Mouse (Mus musculus): ENCODE results near the gene Plagl1. TPM values are rescaled to one million over a fixed set of nuclear protein-coding genes. Genes with fewer than 3 reads are reported as not detected.
"Not testable (repeated sequence)": the region's sequence is repeated elsewhere in the genome, so short reads cannot be mapped to it uniquely, and the experiment has no call there.

Plagl1 gene
- polyA plus RNA-seq (2014; fragmentation: Nextera tagmentation; extraction: Ambion mirVana) = 136 and 141 TPM in 2 replicates

DNA sequence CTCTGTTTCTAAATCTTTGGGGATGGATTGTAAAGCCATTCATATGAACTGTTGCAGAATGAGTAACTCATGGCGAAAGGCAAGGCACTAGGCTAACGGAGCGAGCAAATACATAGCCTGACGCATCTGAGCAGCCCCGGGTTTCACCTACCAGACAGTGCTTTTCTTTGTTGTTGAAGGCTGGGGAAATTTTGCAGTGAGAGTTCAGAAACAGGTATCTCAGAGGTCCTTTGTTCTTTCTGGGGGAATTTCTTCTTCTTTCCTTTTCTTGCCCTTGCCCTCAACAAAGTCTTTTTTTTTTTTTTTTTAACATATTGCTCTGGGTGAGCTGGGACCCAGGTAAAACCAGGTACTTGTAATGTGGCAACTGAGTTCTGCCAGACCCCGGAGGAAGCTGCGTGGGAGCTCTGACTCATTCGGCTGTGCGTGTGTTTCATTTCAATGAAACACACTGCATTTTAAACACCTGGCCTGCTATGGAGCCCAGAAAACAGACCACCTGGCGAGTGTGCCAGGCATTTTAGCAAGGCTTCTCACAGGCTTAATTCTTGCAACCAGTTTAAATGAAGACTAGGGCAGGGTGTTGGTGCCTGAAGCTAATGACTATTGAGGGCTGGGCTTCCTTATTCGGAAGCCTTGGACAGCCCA, at the start of gene Plagl1:
Gene Plagl1, plus strand, starts transcription at position 484 of the 648 bp plus-strand sequence.
- peaks cover 6% of the 10 kb centered on the region; the same call in 1 of the 2 replicates for H3K4me1 ChIP-seq (ENCODE audit: control insufficient read depth, insufficient read depth, low read length)
- no peak within 1 kb of the TSS for H3K27ac ChIP-seq (replicated peaks; ENCODE audit: low read depth, low read length)
- DNase-seq (ENCODE audit: low spot score) = no peak
- H3K36me3 ChIP-seq (replicated peaks; ENCODE audit: control insufficient read depth, insufficient read depth, low read depth, low read length) = no peaks in the 10 kb centered on the region
- ATAC-seq (replicated peaks; ENCODE audit: insufficient number of reproducible peaks, low FRiP score, low TSS enrichment, low read depth) = no peak
- peak within 1 kb of the TSS; percentile 29 for H3K4me3 ChIP-seq (ENCODE audit: low read depth, low read length)
- H3K27me3 ChIP-seq (ENCODE audit: control insufficient read depth, insufficient read depth, low read length) = peaks cover 26% of the 10 kb centered on the region
- WGBS = 48% methylated on average over 11 of the region's 11 CpGs
- H3K9ac ChIP-seq (replicated peaks; ENCODE audit: low read length) = peak within 1 kb of the TSS; percentile 55
- no peaks in the 10 kb centered on the region for H3K9me3 ChIP-seq (replicated peaks; ENCODE audit: control insufficient read depth, low read length)
- H3K4me2 ChIP-seq (ENCODE audit: low read depth, low read length) = peak within 1 kb of the TSS; percentile 64

DNA sequence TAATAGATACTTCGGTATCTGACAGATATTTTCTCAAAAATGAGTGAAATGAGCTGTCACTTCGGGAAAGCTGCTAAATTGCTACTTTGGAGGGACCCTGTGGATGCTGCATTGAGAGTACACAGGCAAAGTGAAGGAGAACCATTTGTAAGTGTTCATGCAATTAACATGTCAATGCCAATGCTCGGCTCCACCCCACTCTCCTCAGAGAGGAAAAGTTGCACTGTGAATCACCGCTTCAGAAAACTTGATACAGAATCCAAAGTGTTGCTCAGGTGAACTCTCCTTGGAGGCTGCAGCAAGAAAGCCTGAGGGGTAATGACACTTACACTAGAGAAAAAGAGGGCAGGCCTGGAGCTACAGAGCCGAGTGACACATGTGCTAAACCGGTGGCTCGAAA, 46.3 kb upstream of the Plagl1 start:
- no peak for DNase-seq (ENCODE audit: low spot score)
- no peaks in the 10 kb centered on the region for H3K4me1 ChIP-seq (ENCODE audit: control insufficient read depth, insufficient read depth, low read length)
- no peaks in the 10 kb centered on the region for H3K9me3 ChIP-seq (replicated peaks; ENCODE audit: control insufficient read depth, low read length)
- no peaks in the 10 kb centered on the region for H3K27me3 ChIP-seq (ENCODE audit: control insufficient read depth, insufficient read depth, low read length)
- H3K27ac ChIP-seq (replicated peaks; ENCODE audit: low read depth, low read length) = no peak overlapping the region
- H3K4me2 ChIP-seq (ENCODE audit: low read depth, low read length) = no peak overlapping the region
- no peak overlapping the region for H3K4me3 ChIP-seq (ENCODE audit: low read depth, low read length)
- no peak for ATAC-seq (replicated peaks; ENCODE audit: insufficient number of reproducible peaks, low FRiP score, low TSS enrichment, low read depth)
- WGBS = 74% methylated on average over 7 of the region's 7 CpGs
- H3K36me3 ChIP-seq (replicated peaks; ENCODE audit: control insufficient read depth, insufficient read depth, low read depth, low read length) = no peaks in the 10 kb centered on the region
- no peak overlapping the region for H3K9ac ChIP-seq (replicated peaks; ENCODE audit: low read length)

DNA sequence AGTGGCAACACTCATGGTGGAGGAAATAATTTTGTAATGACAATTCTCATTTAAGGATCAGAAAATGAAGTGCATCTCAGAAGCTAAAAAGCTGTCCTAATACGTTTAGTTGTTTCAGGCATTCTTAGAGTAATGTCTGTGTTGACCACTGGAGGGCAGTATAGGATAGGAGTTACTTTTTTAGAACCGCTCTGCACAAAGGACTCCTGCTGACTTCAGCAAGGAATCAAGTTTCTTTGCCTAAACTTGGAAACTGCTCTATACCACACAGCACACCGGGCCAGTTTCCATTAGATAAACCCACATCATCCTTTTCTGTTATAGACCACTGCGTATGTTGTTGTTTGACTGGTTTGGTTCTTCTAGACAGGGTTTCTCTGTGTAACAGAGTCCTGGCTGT, 43.7 kb upstream of the Plagl1 start:
- Histone ChIP-seq H3K36me3 (replicated peaks; ENCODE audit: control insufficient read depth, insufficient read depth, low read depth, low read length) (no peaks in the 10 kb centered on the region), H3K27me3 (ENCODE audit: control insufficient read depth, insufficient read depth, low read length) (no peaks in the 10 kb centered on the region), H3K9ac (replicated peaks; ENCODE audit: low read length) (no peak overlapping the region), H3K27ac (replicated peaks; ENCODE audit: low read depth, low read length) (no peak overlapping the region), H3K9me3 (replicated peaks; ENCODE audit: control insufficient read depth, low read length) (no peaks in the 10 kb centered on the region), H3K4me2 (ENCODE audit: low read depth, low read length) (no peak overlapping the region), H3K4me3 (ENCODE audit: low read depth, low read length) (no peak overlapping the region), H3K4me1 (ENCODE audit: control insufficient read depth, insufficient read depth, low read length) (no peaks in the 10 kb centered on the region)
- ATAC-seq (replicated peaks; ENCODE audit: insufficient number of reproducible peaks, low FRiP score, low TSS enrichment, low read depth) (no peak; the same call in 1 of the 2 replicates), DNase-seq (ENCODE audit: low spot score) (peak; percentile 89)
- WGBS = 29% methylated on average over 4 of the region's 4 CpGs

DNA sequence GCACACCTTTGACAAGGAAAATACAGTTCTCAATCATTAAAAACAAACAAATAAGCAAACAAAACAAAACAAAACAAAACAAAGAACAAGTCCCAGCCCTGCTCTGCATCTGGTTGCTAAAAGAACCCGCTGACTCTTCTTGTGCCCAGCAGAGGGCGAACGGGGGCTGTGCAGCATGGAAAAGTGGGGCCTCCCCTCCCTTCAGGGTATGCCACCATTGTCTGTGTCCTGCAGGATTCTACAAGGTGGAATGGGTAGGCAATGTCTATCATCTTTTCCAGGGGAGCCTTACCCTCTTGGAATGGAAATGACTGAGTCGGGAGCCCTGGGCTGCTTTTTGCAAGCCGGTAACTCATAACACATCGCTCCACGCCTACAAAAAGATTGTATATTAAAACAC, 41.8 kb upstream of the Plagl1 start:
- WGBS = 62% methylated on average over 7 of the region's 7 CpGs
- no peaks in the 10 kb centered on the region for H3K4me1 ChIP-seq (ENCODE audit: control insufficient read depth, insufficient read depth, low read length)
- DNase-seq (ENCODE audit: low spot score) (peak; percentile 61), ATAC-seq (replicated peaks; ENCODE audit: insufficient number of reproducible peaks, low FRiP score, low TSS enrichment, low read depth) (no peak)
- no peaks in the 10 kb centered on the region for H3K9me3 ChIP-seq (replicated peaks; ENCODE audit: control insufficient read depth, low read length)
- no peaks in the 10 kb centered on the region for H3K36me3 ChIP-seq (replicated peaks; ENCODE audit: control insufficient read depth, insufficient read depth, low read depth, low read length)
- no peaks in the 10 kb centered on the region for H3K27me3 ChIP-seq (ENCODE audit: control insufficient read depth, insufficient read depth, low read length)
- no peak overlapping the region for H3K4me3 ChIP-seq (ENCODE audit: low read depth, low read length)
- H3K4me2 ChIP-seq (ENCODE audit: low read depth, low read length) = no peak overlapping the region
- no peak overlapping the region for H3K9ac ChIP-seq (replicated peaks; ENCODE audit: low read length)
- no peak overlapping the region for H3K27ac ChIP-seq (replicated peaks; ENCODE audit: low read depth, low read length)

DNA sequence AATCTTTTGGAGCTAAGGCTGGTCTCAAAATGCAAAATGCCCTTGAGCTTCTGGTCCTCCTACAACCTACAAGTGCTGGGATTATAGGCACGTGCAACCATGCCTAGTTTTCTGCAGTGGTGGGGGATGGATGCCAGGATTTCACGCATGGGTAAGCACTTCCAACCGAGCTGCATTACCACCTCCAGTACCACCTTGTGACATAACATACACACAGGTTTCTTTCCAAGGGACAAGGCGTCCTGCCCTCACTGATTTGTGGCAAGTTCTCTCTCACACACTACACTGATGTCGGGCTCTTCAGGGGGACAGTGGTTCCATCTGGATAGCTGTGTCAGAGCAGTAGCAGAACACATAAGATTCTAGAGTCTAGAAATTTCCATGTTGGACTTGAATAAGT, 41.3 kb upstream of the Plagl1 start:
- Histone ChIP-seq H3K27ac (replicated peaks; ENCODE audit: low read depth, low read length) (no peak overlapping the region), H3K4me3 (ENCODE audit: low read depth, low read length) (no peak overlapping the region), H3K27me3 (ENCODE audit: control insufficient read depth, insufficient read depth, low read length) (no peaks in the 10 kb centered on the region), H3K36me3 (replicated peaks; ENCODE audit: control insufficient read depth, insufficient read depth, low read depth, low read length) (no peaks in the 10 kb centered on the region), H3K9ac (replicated peaks; ENCODE audit: low read length) (no peak overlapping the region), H3K9me3 (replicated peaks; ENCODE audit: control insufficient read depth, low read length) (no peaks in the 10 kb centered on the region), H3K4me2 (ENCODE audit: low read depth, low read length) (no peak overlapping the region), H3K4me1 (ENCODE audit: control insufficient read depth, insufficient read depth, low read length) (no peaks in the 10 kb centered on the region)
- no peak for ATAC-seq (replicated peaks; ENCODE audit: insufficient number of reproducible peaks, low FRiP score, low TSS enrichment, low read depth)
- DNase-seq (ENCODE audit: low spot score) = no peak
- WGBS = 77% methylated on average over 5 of the region's 5 CpGs

DNA sequence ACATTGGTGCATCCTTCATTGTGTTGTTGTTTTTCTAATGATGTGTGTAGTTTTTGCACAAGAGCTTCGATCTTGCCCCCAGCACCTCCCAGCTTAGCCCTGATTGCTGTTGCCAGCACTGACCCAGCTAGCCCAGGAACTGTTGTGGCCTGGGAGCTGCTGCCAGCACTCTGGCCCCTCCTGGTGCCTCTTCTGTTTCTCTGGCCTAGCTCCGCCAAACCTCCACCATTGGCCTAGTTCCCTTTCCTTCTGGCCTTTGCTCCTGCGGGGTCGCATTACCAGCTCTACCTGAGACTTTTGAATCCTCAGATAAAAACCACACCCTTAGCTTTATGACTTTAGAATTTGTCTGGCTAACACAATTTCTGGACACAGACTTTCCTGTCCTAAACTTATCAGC, 38.2 kb upstream of the Plagl1 start:
- no peak for DNase-seq (ENCODE audit: low spot score)
- H3K36me3 ChIP-seq (replicated peaks; ENCODE audit: control insufficient read depth, insufficient read depth, low read depth, low read length) = no peaks in the 10 kb centered on the region
- no peak overlapping the region for H3K4me3 ChIP-seq (ENCODE audit: low read depth, low read length)
- no peaks in the 10 kb centered on the region for H3K4me1 ChIP-seq (ENCODE audit: control insufficient read depth, insufficient read depth, low read length)
- H3K9ac ChIP-seq (replicated peaks; ENCODE audit: low read length) = no peak overlapping the region
- ATAC-seq (replicated peaks; ENCODE audit: insufficient number of reproducible peaks, low FRiP score, low TSS enrichment, low read depth) = no peak
- H3K4me2 ChIP-seq (ENCODE audit: low read depth, low read length) = no peak overlapping the region
- WGBS = 82% methylated on average over 4 of the region's 4 CpGs
- no peak overlapping the region for H3K27ac ChIP-seq (replicated peaks; ENCODE audit: low read depth, low read length)
- no peaks in the 10 kb centered on the region for H3K27me3 ChIP-seq (ENCODE audit: control insufficient read depth, insufficient read depth, low read length)
- H3K9me3 ChIP-seq (replicated peaks; ENCODE audit: control insufficient read depth, low read length) = no peaks in the 10 kb centered on the region

DNA sequence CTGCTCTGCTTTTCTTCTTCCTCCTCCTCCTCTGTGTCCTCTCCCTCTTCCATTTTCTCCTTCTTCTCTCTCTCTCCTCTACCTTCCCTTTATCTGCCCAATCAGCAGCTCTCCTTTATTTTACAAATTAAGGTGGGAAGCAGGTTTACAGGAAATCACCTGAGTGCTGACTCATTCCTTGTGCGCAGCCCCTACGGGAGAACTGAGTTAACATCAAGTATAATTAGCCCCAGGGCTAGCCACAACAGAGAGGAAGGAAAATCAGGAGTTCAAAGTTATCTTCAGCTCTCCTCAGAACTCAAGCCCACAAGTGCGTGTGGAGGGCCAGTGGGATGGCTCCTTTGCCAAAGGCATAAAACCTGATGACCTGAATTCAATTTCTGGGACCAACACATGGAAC, 36.3 kb upstream of the Plagl1 start:
- H3K4me1 ChIP-seq (ENCODE audit: control insufficient read depth, insufficient read depth, low read length); H3K4me2 ChIP-seq (ENCODE audit: low read depth, low read length); H3K27me3 ChIP-seq (ENCODE audit: control insufficient read depth, insufficient read depth, low read length); DNase-seq (ENCODE audit: low spot score); H3K9ac ChIP-seq (replicated peaks; ENCODE audit: low read length); H3K36me3 ChIP-seq (replicated peaks; ENCODE audit: control insufficient read depth, insufficient read depth, low read depth, low read length); H3K4me3 ChIP-seq (ENCODE audit: low read depth, low read length); H3K27ac ChIP-seq (replicated peaks; ENCODE audit: low read depth, low read length); ATAC-seq (replicated peaks; ENCODE audit: insufficient number of reproducible peaks, low FRiP score, low TSS enrichment, low read depth); H3K9me3 ChIP-seq (replicated peaks; ENCODE audit: control insufficient read depth, low read length): not testable (repeated sequence)
- 66% methylated on average over 3 of the region's 3 CpGs for whole genome bisulfite sequencing

DNA sequence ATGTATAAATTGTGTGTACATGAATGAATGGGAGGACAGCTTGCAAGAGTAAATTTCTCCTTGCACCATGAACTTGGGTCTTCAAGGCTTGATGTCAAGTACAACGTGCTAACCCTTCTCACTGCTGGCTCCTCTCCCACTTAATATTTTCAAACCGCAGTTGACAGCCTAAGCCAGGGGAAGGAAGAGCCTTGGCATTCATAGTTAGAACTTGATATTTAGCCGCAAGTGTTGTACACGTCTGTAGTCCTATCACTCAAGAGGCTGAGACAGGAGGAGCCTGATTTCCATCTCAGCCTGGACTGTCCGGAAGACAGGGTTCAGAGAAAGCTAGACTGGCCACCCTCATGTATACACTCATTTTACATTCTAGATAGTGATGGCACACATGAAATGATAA, 32.6 kb upstream of the Plagl1 start:
- no peak overlapping the region for H3K4me2 ChIP-seq (ENCODE audit: low read depth, low read length)
- H3K27ac ChIP-seq (replicated peaks; ENCODE audit: low read depth, low read length) = no peak overlapping the region
- no peaks in the 10 kb centered on the region for H3K36me3 ChIP-seq (replicated peaks; ENCODE audit: control insufficient read depth, insufficient read depth, low read depth, low read length)
- DNase-seq (ENCODE audit: low spot score) = no peak
- no peaks in the 10 kb centered on the region for H3K27me3 ChIP-seq (ENCODE audit: control insufficient read depth, insufficient read depth, low read length)
- no peak overlapping the region for H3K4me3 ChIP-seq (ENCODE audit: low read depth, low read length)
- no peaks in the 10 kb centered on the region for H3K9me3 ChIP-seq (replicated peaks; ENCODE audit: control insufficient read depth, low read length)
- no peak overlapping the region for H3K9ac ChIP-seq (replicated peaks; ENCODE audit: low read length)
- 88% methylated on average over 5 of the region's 5 CpGs for WGBS
- no peaks in the 10 kb centered on the region for H3K4me1 ChIP-seq (ENCODE audit: control insufficient read depth, insufficient read depth, low read length)
- ATAC-seq (replicated peaks; ENCODE audit: insufficient number of reproducible peaks, low FRiP score, low TSS enrichment, low read depth) = no peak

Measured in embryonic facial prominence, embryonic 11.5 days (tissue).